ENCODE assay signal across 25 mouse cellular contexts in the genomic region with DNA sequence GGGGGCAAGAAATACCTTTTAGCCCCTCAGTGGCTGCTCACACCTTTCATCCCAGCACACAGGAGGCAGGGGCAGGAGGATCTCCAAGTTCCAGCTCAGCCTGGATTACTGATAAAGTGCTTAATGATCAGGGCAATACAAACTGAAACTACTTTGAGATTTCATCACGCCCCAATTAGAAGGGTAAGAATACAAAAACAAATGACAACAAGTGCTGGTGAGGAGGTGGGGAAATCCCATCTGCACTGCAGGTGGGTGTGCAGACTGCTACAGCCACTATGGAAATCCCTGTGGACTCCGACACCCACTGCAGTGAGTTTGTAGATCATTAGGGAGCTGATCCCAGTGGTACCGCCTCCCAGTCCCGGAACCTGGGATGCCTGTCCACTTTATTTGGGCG. TPM values are rescaled to one million over a fixed set of nuclear protein-coding genes. Genes with fewer than 3 reads are reported as not detected.
DNase-seq lines count a peak whose midpoint lies in the region; ATAC-seq lines count a peak whose summit lies in the region.
"Had no signal": no experiment of that assay in that cellular context is flagged by ENCODE, and none has a peak within 500 bp of the region (broad histone marks: within the 10 kb centered on the region; RNA-seq: fewer than 3 reads in every experiment).

No protein-coding gene starts in this region.

- ATAC-seq in CD4-positive, CD25-positive, alpha-beta regulatory T cell, adult 4 months = peak; percentile 95
- peak; percentile 93 for ATAC-seq in activated CD4-positive, CD25-positive, alpha-beta regulatory T cell, adult 4 months
- ATAC-seq in inflammation-experienced regulatory T-cells, adult 6 months = peak; percentile 96
- ATAC-seq: forebrain, embryonic 14.5 days; forebrain, embryonic 16.5 days; Patski had no signal

- DNase-seq in CD4-positive helper T cell, adult 2 months (ENCODE audit: low read depth, low spot score) = peak; percentile 30
- DNase-seq in layer of hippocampus, adult 8-10 months (ENCODE audit: low spot score in 2 of 2) = no peak
- DNase-seq in urinary bladder, postnatal 14 days (ENCODE audit: low spot score) = no peak
- no peak for DNase-seq in gastrocnemius, postnatal 4 days (ENCODE audit: low spot score in 2 of 2)
- DNase-seq in layer of hippocampus, adult 18-20 months (ENCODE audit: low spot score in 2 of 2) = no peak
- DNase-seq: adrenal gland, adult 2 months; adrenal gland, postnatal 10 days; adrenal gland, postnatal 25 days; B cell, adult 2 months; cerebellum, adult 11-12 months; cerebellum, adult 2 months; cerebellum, adult 9-10 months; cerebellum, postnatal 10 days; cerebellum, postnatal 36 days; embryo, embryonic 11 days had no signal

RNA-seq across cellular contexts. Expression of gene Gm20379, which starts 1.5 kb away (rescaled TPM):
- polyA plus RNA-seq in CD4-positive, CD25-positive, alpha-beta regulatory T cell, adult 4 months (2017; shearing (Covaris generic)) = 1 to 10 TPM; 6.4 to 6.9 TPM
- 10 to 100 TPM in 1 of 2 experiments, 1 to 10 TPM in 1; 5.0 to 12.5 TPM for polyA plus RNA-seq in activated CD4-positive, CD25-positive, alpha-beta regulatory T cell, adult 4 months (2017; shearing (Covaris generic))
- polyA plus RNA-seq in inflammation-experienced regulatory T-cells, adult 6 months (2017; shearing (Covaris generic)) = 10 to 100 TPM in 2 of 3 experiments, 1 to 10 TPM in 1; 8.7 to 17.3 (median 10.3) TPM
- not detected for total RNA-seq in layer of hippocampus, adult 8-10 months (2022)
- not detected for total RNA-seq in gastrocnemius, postnatal 4 days (2021)
- not detected for total RNA-seq in layer of hippocampus, adult 18-20 months (2021)
- total RNA-seq: adrenal gland, adult 2 months; adrenal gland, postnatal 10 days; adrenal gland, postnatal 25 days; common myeloid progenitor, adult 5-6 weeks; G1E had no signal
- polyA plus RNA-seq: adrenal gland, adult 2 months; cerebellum, adult 2 months; erythroblast, embryonic 14.5 days; frontal cortex, adult 2 months; G1E; Patski had no signal

RNA-seq across cellular contexts. Expression of gene Dhfr, which starts 50.2 kb away (rescaled TPM):
- polyA plus RNA-seq in CD4-positive, CD25-positive, alpha-beta regulatory T cell, adult 4 months (2017; shearing (Covaris generic)) = 1 to 10 TPM; 3.5 to 4.1 TPM
- polyA plus RNA-seq in activated CD4-positive, CD25-positive, alpha-beta regulatory T cell, adult 4 months (2017; shearing (Covaris generic)) = 1 to 10 TPM; 3.8 to 6.3 TPM
- 10 to 100 TPM in 1 of 3 experiments, 1 to 10 TPM in 2; 2.4 to 10.2 (median 3.3) TPM for polyA plus RNA-seq in inflammation-experienced regulatory T-cells, adult 6 months (2017; shearing (Covaris generic))
- total RNA-seq in layer of hippocampus, adult 8-10 months (2022) = 1 to 10 TPM; 1.5 to 1.7 (median 1.7) TPM
- total RNA-seq in gastrocnemius, postnatal 4 days (2021) = 1 to 10 TPM; 3.8 to 4.1 TPM
- total RNA-seq in layer of hippocampus, adult 18-20 months (2021) = 1 to 10 TPM in 1 of 2 experiments, under 1 TPM in 1; 0.99 to 1.5 TPM

RNA-seq across cellular contexts. Expression of gene Msh3, which starts 50.5 kb away (rescaled TPM):
- polyA plus RNA-seq in CD4-positive, CD25-positive, alpha-beta regulatory T cell, adult 4 months (2017; shearing (Covaris generic)) = 10 to 100 TPM; 32.5 to 49.8 TPM
- polyA plus RNA-seq in activated CD4-positive, CD25-positive, alpha-beta regulatory T cell, adult 4 months (2017; shearing (Covaris generic)) = 10 to 100 TPM; 38.0 to 38.5 TPM
- 10 to 100 TPM; 28.6 to 51.5 (median 35.9) TPM for polyA plus RNA-seq in inflammation-experienced regulatory T-cells, adult 6 months (2017; shearing (Covaris generic))
- 10 to 100 TPM; 24.1 to 29.0 (median 25.4) TPM for total RNA-seq in layer of hippocampus, adult 8-10 months (2022)
- 10 to 100 TPM; 16.2 to 22.0 TPM for total RNA-seq in gastrocnemius, postnatal 4 days (2021)
- 10 to 100 TPM; 22.2 to 22.9 TPM for total RNA-seq in layer of hippocampus, adult 18-20 months (2021)
